Mouse (Mus musculus) embryonic fibroblast, embryonic 13.5 days (primary cell): ENCODE measurements around the gene Mtor.

Experiments
- CTCF ChIP-seq: IDR thresholded peaks from 2 replicates; pipeline ENCODE4 v1.5.1; 2011; ENCODE audit warnings: mild to moderate bottlenecking, control low read depth, low read length, moderate library complexity, borderline replicate concordance; ENCODE audit not compliant: insufficient read depth
- POLR2A ChIP-seq: IDR thresholded peaks from 2 replicates; pipeline ENCODE4 v1.6.1; 2011; ENCODE audit warnings: low read depth, mild to moderate bottlenecking, control low read depth, low read length, moderate library complexity

DNA sequence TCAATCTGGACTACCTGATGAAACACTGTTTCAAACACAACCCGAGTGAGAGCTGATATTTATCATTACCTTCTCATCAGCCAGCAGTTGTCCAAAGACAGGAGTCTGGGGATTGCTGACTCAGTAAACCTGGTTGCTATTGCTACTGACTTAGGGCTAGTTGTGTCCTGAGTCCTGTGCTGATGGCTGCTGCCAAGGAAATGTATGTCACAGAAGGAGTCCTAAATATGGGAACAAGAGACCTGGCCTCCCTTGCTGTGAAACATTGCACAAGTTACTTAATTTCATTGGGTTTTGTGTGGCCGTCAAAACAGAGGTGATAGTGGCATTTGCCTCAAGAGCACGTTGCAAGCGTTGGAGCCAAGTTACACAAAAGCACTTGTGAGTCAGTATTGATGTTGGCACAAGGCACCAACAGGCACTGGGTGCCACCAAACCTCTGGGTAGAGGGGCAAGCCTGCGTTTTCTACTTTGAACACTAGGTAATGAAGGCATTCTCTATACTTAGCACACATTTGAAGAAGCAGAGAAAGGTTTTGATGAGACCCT, 7.1 kb downstream of the Mtor start:
- TF ChIP-seq POLR2A (no peak), CTCF (no peak)
